Mouse (Mus musculus): ENCODE results near the gene Prss32. TPM values are rescaled to one million over a fixed set of nuclear protein-coding genes. Genes with fewer than 3 reads are reported as not detected.

The Prss32 gene
- polyA plus RNA-seq, 1 experiment from 2014 or later: not detected

Small RNA genes within 50 kb of the gene (microRNA-seq; reads per million reads assigned to microRNA genes)
- gene Mir5125: not detected

Other genes starting within 250 kb of the Prss32 start
- 22.1 and 22.6 TPM in 2 replicates for gene Zfp13, start 244.4 kb upstream of the Prss32 start, polyA plus RNA-seq (2016; fragmentation: Nextera tagmentation; extraction: Ambion mirVana)
- gene Zscan10, start 243.0 kb upstream of the Prss32 start, polyA plus RNA-seq (2016; fragmentation: Nextera tagmentation; extraction: Ambion mirVana): 0.17 TPM in 1 of 2 replicates, not detected in the other
- gene Mmp25, start 198.6 kb upstream of the Prss32 start, polyA plus RNA-seq (2016; fragmentation: Nextera tagmentation; extraction: Ambion mirVana): 0.78 and 0.91 TPM in 2 replicates
- gene Bicdl2, start 183.3 kb upstream of the Prss32 start, polyA plus RNA-seq (2016; fragmentation: Nextera tagmentation; extraction: Ambion mirVana): 0.19 and 0.42 TPM in 2 replicates
- 47.1 and 50.3 TPM in 2 replicates for gene Hcfc1r1, start 170.3 kb upstream of the Prss32 start, polyA plus RNA-seq (2016; fragmentation: Nextera tagmentation; extraction: Ambion mirVana)
- 49.3 and 49.7 TPM in 2 replicates for gene Thoc6, start 170.0 kb upstream of the Prss32 start, polyA plus RNA-seq (2016; fragmentation: Nextera tagmentation; extraction: Ambion mirVana)
- 3.6 and 4.2 TPM in 2 replicates for gene Tnfrsf12a, start 166.4 kb upstream of the Prss32 start, polyA plus RNA-seq (2016; fragmentation: Nextera tagmentation; extraction: Ambion mirVana)
- 7.1 and 8.0 TPM in 2 replicates for gene Cldn6, start 164.6 kb upstream of the Prss32 start, polyA plus RNA-seq (2016; fragmentation: Nextera tagmentation; extraction: Ambion mirVana)
- 6.3 and 8.2 TPM in 2 replicates for gene Cldn9, start 159.8 kb upstream of the Prss32 start, polyA plus RNA-seq (2016; fragmentation: Nextera tagmentation; extraction: Ambion mirVana)
- gene 1520401A03Rik, start 121.1 kb upstream of the Prss32 start, polyA plus RNA-seq (2016; fragmentation: Nextera tagmentation; extraction: Ambion mirVana): 0.17 TPM in 1 of 2 replicates, not detected in the other
- 47.3 and 49.6 TPM in 2 replicates for gene Pkmyt1, start 117.5 kb upstream of the Prss32 start, polyA plus RNA-seq (2016; fragmentation: Nextera tagmentation; extraction: Ambion mirVana)
- 26.4 and 30.8 TPM in 2 replicates for gene Paqr4, start 103.0 kb upstream of the Prss32 start, polyA plus RNA-seq (2016; fragmentation: Nextera tagmentation; extraction: Ambion mirVana)
- 1.4 and 1.6 TPM in 2 replicates for gene Kremen2, start 98.0 kb upstream of the Prss32 start, polyA plus RNA-seq (2016; fragmentation: Nextera tagmentation; extraction: Ambion mirVana)
- 173 and 179 TPM in 2 replicates for gene Flywch1, start 72.3 kb upstream of the Prss32 start, polyA plus RNA-seq (2016; fragmentation: Nextera tagmentation; extraction: Ambion mirVana)
- 32.7 and 33.5 TPM in 2 replicates for gene Flywch2, start 57.8 kb upstream of the Prss32 start, polyA plus RNA-seq (2016; fragmentation: Nextera tagmentation; extraction: Ambion mirVana)
- 660 and 697 TPM in 2 replicates for gene Srrm2, start 53.3 kb upstream of the Prss32 start, polyA plus RNA-seq (2016; fragmentation: Nextera tagmentation; extraction: Ambion mirVana)
- gene Elob, start 14.7 kb upstream of the Prss32 start, polyA plus RNA-seq (2016; fragmentation: Nextera tagmentation; extraction: Ambion mirVana): 1,039 and 1,118 TPM in 2 replicates
- gene Prss33, start 7.8 kb upstream of the Prss32 start, polyA plus RNA-seq (2016; fragmentation: Nextera tagmentation; extraction: Ambion mirVana): 0.14 TPM in 1 of 2 replicates, not detected in the other
- gene Prss41, start 317 bp downstream of the Prss32 start, polyA plus RNA-seq (2016; fragmentation: Nextera tagmentation; extraction: Ambion mirVana): 1.3 and 3.0 TPM in 2 replicates
- not detected in 2 replicates for gene Prss21, start 24.2 kb downstream of the Prss32 start, polyA plus RNA-seq (2016; fragmentation: Nextera tagmentation; extraction: Ambion mirVana)
- gene Dcpp1, start 37.0 kb downstream of the Prss32 start, polyA plus RNA-seq (2016; fragmentation: Nextera tagmentation; extraction: Ambion mirVana): not detected in 2 replicates
- not detected in 2 replicates for gene Dcpp2, start 37.0 kb downstream of the Prss32 start, polyA plus RNA-seq (2016; fragmentation: Nextera tagmentation; extraction: Ambion mirVana)
- gene Dcpp3, start 73.6 kb downstream of the Prss32 start, polyA plus RNA-seq (2016; fragmentation: Nextera tagmentation; extraction: Ambion mirVana): not detected in 2 replicates
- not detected in 2 replicates for gene Sbp, start 97.8 kb downstream of the Prss32 start, polyA plus RNA-seq (2016; fragmentation: Nextera tagmentation; extraction: Ambion mirVana)
- gene Sbpl, start 111.4 kb downstream of the Prss32 start, polyA plus RNA-seq (2016; fragmentation: Nextera tagmentation; extraction: Ambion mirVana): not detected in 2 replicates
- not detected in 2 replicates for gene Prss30, start 136.7 kb downstream of the Prss32 start, polyA plus RNA-seq (2016; fragmentation: Nextera tagmentation; extraction: Ambion mirVana)
- 0.33 and 0.35 TPM in 2 replicates for gene Prss22, start 154.2 kb downstream of the Prss32 start, polyA plus RNA-seq (2016; fragmentation: Nextera tagmentation; extraction: Ambion mirVana)
- 0.26 and 0.31 TPM in 2 replicates for gene Prss27, start 194.3 kb downstream of the Prss32 start, polyA plus RNA-seq (2016; fragmentation: Nextera tagmentation; extraction: Ambion mirVana)
- gene Kctd5, start 229.6 kb downstream of the Prss32 start, polyA plus RNA-seq (2016; fragmentation: Nextera tagmentation; extraction: Ambion mirVana): 91.7 and 92.2 TPM in 2 replicates

All from forebrain, embryonic 12.5 days (tissue).